Mouse (Mus musculus): Measurements from ENCODE around the gene Bud23. TPM values are rescaled to one million over a fixed set of nuclear protein-coding genes. Genes with fewer than 3 reads are reported as not detected.
"Not testable (repeated sequence)": the region's sequence is repeated elsewhere in the genome, so short reads cannot be mapped to it uniquely, and the experiment has no call there.

Bud23 gene
- polyA plus RNA-seq, 1 experiment from 2014 or later, result 79.1 TPM

GRCm38 (mm10) chr5:135063629-135064381 lies 954 bp downstream of the Bud23 start, which contains the start of gene Dnajc30:
TSS of gene Dnajc30 (plus strand) at chr5:135064202.
- peaks cover 59% of the 10 kb centered on the region for H3K36me3 ChIP-seq
- no peaks in the 10 kb centered on the region for H3K9me3 ChIP-seq
- WGBS, result under 1% methylated on average over 52 of the region's 52 CpGs
- H3K27me3 ChIP-seq, result no peaks in the 10 kb centered on the region
- peak; percentile 97 for ATAC-seq (ENCODE audit: low FRiP score)
- peaks cover 26% of the 10 kb centered on the region for H3K4me1 ChIP-seq (replicated peaks)
- peak within 1 kb of the TSS; percentile 90 for H3K9ac ChIP-seq
- peak within 1 kb of the TSS; percentile 79 for H3K27ac ChIP-seq
- H3K4me2 ChIP-seq, result peak within 1 kb of the TSS; percentile 97
- peak within 1 kb of the TSS; percentile 97 for H3K4me3 ChIP-seq

- Histone ChIP-seq H3K4me3 (no peak overlapping the region), H3K9me3 (no peaks in the 10 kb centered on the region), H3K27me3 (no peaks in the 10 kb centered on the region), H3K4me2 (no peak overlapping the region), H3K27ac (no peak overlapping the region), H3K36me3 (peaks cover 90% of the 10 kb centered on the region), H3K9ac (no peak overlapping the region), H3K4me1 (replicated peaks) (no peaks in the 10 kb centered on the region)
- 93% methylated on average over 12 of the region's 12 CpGs for WGBS
- no peak for ATAC-seq (ENCODE audit: low FRiP score)
Observed at GRCm38 (mm10) chr5:135053356-135053755, 11.4 kb downstream of the Bud23 start.

- H3K27ac ChIP-seq; H3K4me3 ChIP-seq; H3K9ac ChIP-seq; H3K4me1 ChIP-seq (replicated peaks); H3K4me2 ChIP-seq; ATAC-seq (ENCODE audit: low FRiP score); H3K27me3 ChIP-seq; H3K9me3 ChIP-seq: not testable (repeated sequence)
- peaks cover 71% of the 10 kb centered on the region for H3K36me3 ChIP-seq
- WGBS, result 91% methylated on average over 6 of the region's 6 CpGs
Observed at GRCm38 (mm10) chr5:135049268-135049667, 15.5 kb downstream of the Bud23 start.

- Histone ChIP-seq H3K9ac (no peak overlapping the region), H3K27ac (no peak overlapping the region), H3K36me3 (peaks cover 66% of the 10 kb centered on the region), H3K27me3 (no peaks in the 10 kb centered on the region), H3K4me1 (replicated peaks) (no peaks in the 10 kb centered on the region), H3K9me3 (no peaks in the 10 kb centered on the region), H3K4me2 (no peak overlapping the region), H3K4me3 (no peak overlapping the region)
- WGBS, result 96% methylated on average over 5 of the region's 5 CpGs
- no peak for ATAC-seq (ENCODE audit: low FRiP score)
Observed at GRCm38 (mm10) chr5:135048539-135048938, 16.2 kb downstream of the Bud23 start.

- peaks cover 41% of the 10 kb centered on the region for H3K36me3 ChIP-seq
- no peak overlapping the region for H3K4me2 ChIP-seq
- no peak overlapping the region for H3K9ac ChIP-seq
- ATAC-seq (ENCODE audit: low FRiP score), result no peak
- H3K4me1 ChIP-seq (replicated peaks), result 0 out of 2 replicates have a peak, but pooled peaks cover 7% of the 10 kb centered on the region
- H3K4me3 ChIP-seq, result no peak overlapping the region
- no peaks in the 10 kb centered on the region for H3K27me3 ChIP-seq
- no peak overlapping the region for H3K27ac ChIP-seq
- no peaks in the 10 kb centered on the region for H3K9me3 ChIP-seq
- WGBS, result 94% methylated on average over 3 of the region's 3 CpGs
Observed at GRCm38 (mm10) chr5:135044575-135044974, 20.2 kb downstream of the Bud23 start.

GRCm38 (mm10) chr5:135042105-135042788 lies 22.5 kb downstream of the Bud23 start:
- H3K4me2 ChIP-seq, result no peak overlapping the region
- H3K27ac ChIP-seq, result no peak overlapping the region
- WGBS, result 29% methylated on average over 21 of the region's 21 CpGs
- no peak for ATAC-seq (ENCODE audit: low FRiP score)
- no peak overlapping the region for H3K9ac ChIP-seq
- no peaks in the 10 kb centered on the region for H3K9me3 ChIP-seq
- no peaks in the 10 kb centered on the region for H3K27me3 ChIP-seq
- H3K4me3 ChIP-seq, result no peak overlapping the region
- 0 out of 2 replicates have a peak, but pooled peaks cover 7% of the 10 kb centered on the region for H3K4me1 ChIP-seq (replicated peaks)
- H3K36me3 ChIP-seq, result peaks cover 39% of the 10 kb centered on the region

GRCm38 (mm10) chr5:135040777-135041176 lies 24.0 kb downstream of the Bud23 start:
- Histone ChIP-seq H3K9ac (no peak overlapping the region), H3K9me3 (no peaks in the 10 kb centered on the region), H3K36me3 (peaks cover 41% of the 10 kb centered on the region), H3K4me1 (replicated peaks) (0 out of 2 replicates have a peak, but pooled peaks cover 7% of the 10 kb centered on the region), H3K4me3 (no peak overlapping the region), H3K27ac (no peak overlapping the region), H3K27me3 (no peaks in the 10 kb centered on the region), H3K4me2 (no peak overlapping the region)
- no peak for ATAC-seq (ENCODE audit: low FRiP score)
- WGBS, result 83% methylated on average over 11 of the region's 11 CpGs

GRCm38 (mm10) chr5:135040059-135040458 lies 24.7 kb downstream of the Bud23 start:
- Histone ChIP-seq H3K4me1 (replicated peaks) (0 out of 2 replicates have a peak, but pooled peaks cover 7% of the 10 kb centered on the region), H3K27ac (no peak overlapping the region), H3K9ac (peak overlapping the region; percentile 24; the same call in 1 of the 2 replicates), H3K4me2 (no peak overlapping the region), H3K27me3 (no peaks in the 10 kb centered on the region), H3K4me3 (no peak overlapping the region), H3K36me3 (peaks cover 34% of the 10 kb centered on the region), H3K9me3 (no peaks in the 10 kb centered on the region)
- 45% methylated on average over 6 of the region's 6 CpGs for WGBS
- ATAC-seq (ENCODE audit: low FRiP score), result no peak

GRCm38 (mm10) chr5:135039541-135039940 lies 25.2 kb downstream of the Bud23 start:
- Histone ChIP-seq H3K9me3 (no peaks in the 10 kb centered on the region), H3K9ac (no peak overlapping the region), H3K4me2 (no peak overlapping the region), H3K36me3 (peaks cover 29% of the 10 kb centered on the region), H3K27ac (no peak overlapping the region), H3K27me3 (no peaks in the 10 kb centered on the region), H3K4me3 (no peak overlapping the region), H3K4me1 (replicated peaks) (0 out of 2 replicates have a peak, but pooled peaks cover 7% of the 10 kb centered on the region)
- no peak for ATAC-seq (ENCODE audit: low FRiP score)
- WGBS, result 81% methylated on average over 9 of the region's 9 CpGs

GRCm38 (mm10) chr5:135037946-135038345 lies 26.8 kb downstream of the Bud23 start:
- H3K9ac ChIP-seq, result no peak overlapping the region
- no peak overlapping the region for H3K27ac ChIP-seq
- H3K4me1 ChIP-seq (replicated peaks), result 0 out of 2 replicates have a peak, but pooled peaks cover 7% of the 10 kb centered on the region
- peaks cover 24% of the 10 kb centered on the region for H3K36me3 ChIP-seq
- H3K4me3 ChIP-seq, result no peak overlapping the region
- H3K4me2 ChIP-seq, result no peak overlapping the region
- no peaks in the 10 kb centered on the region for H3K27me3 ChIP-seq
- WGBS, result 85% methylated on average over 3 of the region's 3 CpGs
- no peaks in the 10 kb centered on the region; the same call in 1 of the 2 replicates for H3K9me3 ChIP-seq
- no peak for ATAC-seq (ENCODE audit: low FRiP score)

GRCm38 (mm10) chr5:135035608-135036359 lies 29.0 kb downstream of the Bud23 start:
- H3K36me3 ChIP-seq, result peaks cover 20% of the 10 kb centered on the region
- no peaks in the 10 kb centered on the region; the same call in 1 of the 2 replicates for H3K9me3 ChIP-seq
- 0 out of 2 replicates have a peak, but pooled peaks cover 7% of the 10 kb centered on the region for H3K4me1 ChIP-seq (replicated peaks)
- no peak overlapping the region for H3K4me3 ChIP-seq
- H3K27ac ChIP-seq, result no peak overlapping the region
- 67% methylated on average over 18 of the region's 18 CpGs for WGBS
- no peak for ATAC-seq (ENCODE audit: low FRiP score)
- no peak overlapping the region for H3K9ac ChIP-seq
- no peak overlapping the region for H3K4me2 ChIP-seq
- no peaks in the 10 kb centered on the region for H3K27me3 ChIP-seq

- 100% methylated on average over 2 of the region's 2 CpGs for WGBS
Observed at GRCm38 (mm10) chr5:135034593-135034992, 30.2 kb downstream of the Bud23 start.

More at GRCm38 (mm10) chr5:135034593-135034992, 30.2 kb downstream of the Bud23 start:
- Histone ChIP-seq H3K4me3 (no peak overlapping the region), H3K36me3 (peaks cover 16% of the 10 kb centered on the region), H3K9me3 (no peaks in the 10 kb centered on the region; the same call in 1 of the 2 replicates), H3K4me2 (no peak overlapping the region), H3K27me3 (no peaks in the 10 kb centered on the region), H3K9ac (no peak overlapping the region), H3K27ac (no peak overlapping the region), H3K4me1 (replicated peaks) (no peaks in the 10 kb centered on the region)
- ATAC-seq (ENCODE audit: low FRiP score), result no peak
